ENCODE assay signal across 24 mouse cellular contexts in genomic region chr3:149876553-149876952, GRCm38 (mm10).
DNase-seq lines count a peak whose midpoint lies in the region; ATAC-seq and TF ChIP-seq lines count a peak whose summit lies in the region.
"Had no signal": no experiment of that assay in that cellular context is flagged by ENCODE, and none has a peak within 500 bp of the region (broad histone marks: within the 10 kb centered on the region; RNA-seq: fewer than 3 reads in every experiment).

No protein-coding gene starts in this region.

- WGBS in lung, embryonic 15.5 days = 30% methylated on average over 1 of the region's 1 CpGs
- WGBS in embryonic facial prominence, embryonic 10.5 days = 41% methylated on average over 1 of the region's 1 CpGs

- peak; percentile 67; the same call in 1 of the 2 replicates for ATAC-seq in lung, embryonic 15.5 days (ENCODE audit: borderline replicate concordance, extremely low read depth, low FRiP score, low TSS enrichment)
- ATAC-seq: activated CD4-positive, CD25-positive, alpha-beta regulatory T cell, adult 4 months; forebrain, embryonic 16.5 days; hindbrain, embryonic 16.5 days; inflammation-experienced regulatory T-cells, adult 6 months; Patski had no signal

- H3K4me2 ChIP-seq in lung, embryonic 15.5 days = no peak overlapping the region
- H3K4me2 ChIP-seq: embryonic facial prominence, embryonic 12.5 days; forebrain, embryonic 12.5 days; hindbrain, embryonic 12.5 days had no signal

- H3K36me3 ChIP-seq in lung, embryonic 15.5 days = no peaks in the 10 kb centered on the region
- H3K36me3 ChIP-seq in embryonic facial prominence, embryonic 10.5 days (replicated peaks) = no peaks in the 10 kb centered on the region
- H3K36me3 ChIP-seq: embryonic facial prominence, embryonic 12.5 days; forebrain, embryonic 12.5 days; heart, embryonic 10.5 days; hindbrain, embryonic 12.5 days had no signal

- H3K4me1 ChIP-seq in lung, embryonic 15.5 days = no peaks in the 10 kb centered on the region
- peaks cover 8% of the 10 kb centered on the region; the same call in 1 of the 2 replicates for H3K4me1 ChIP-seq in embryonic facial prominence, embryonic 10.5 days
- H3K4me1 ChIP-seq: embryonic facial prominence, embryonic 12.5 days; forebrain, embryonic 12.5 days; heart, embryonic 10.5 days; hindbrain, embryonic 12.5 days had no signal

- intact Hi-C loops in gastrocnemius, adult 2 months (cut with DNase I) = no loop called here

- no peak for DNase-seq in lung, adult 18-20 months
- peak; percentile 27 for DNase-seq in embryo, embryonic 10.5 days (ENCODE audit: low spot score)
- DNase-seq in embryonic facial prominence, embryonic 10.5 days (ENCODE audit: low spot score) = peak; percentile 30
- peak; percentile 1 for DNase-seq in lung, postnatal 14 days
- DNase-seq in gastrocnemius, adult 2 months = no peak
- DNase-seq in c-Kit-positive CD71-positive TER-119-positive erythroid progenitor cells, embryonic 14.5 days (ENCODE audit: low spot score) = no peak
- DNase-seq: adrenal gland, postnatal 14 days; cerebellum, adult 18-20 months; cerebellum, adult 9-11 months; gastrocnemius, postnatal 36 days; heart, adult 11 months; heart, postnatal 10 days; heart, postnatal 4 days had no signal

- no peak overlapping the region for H3K27ac ChIP-seq in lung, embryonic 15.5 days
- no peak overlapping the region for H3K27ac ChIP-seq in embryonic facial prominence, embryonic 10.5 days (replicated peaks)
- no peak overlapping the region for H3K27ac ChIP-seq in gastrocnemius, adult 2 months
- H3K27ac ChIP-seq: embryonic facial prominence, embryonic 12.5 days; forebrain, embryonic 12.5 days; heart, embryonic 10.5 days; hindbrain, embryonic 12.5 days had no signal

- H3K9me3 ChIP-seq in lung, embryonic 15.5 days = no peaks in the 10 kb centered on the region
- H3K9me3 ChIP-seq in embryonic facial prominence, embryonic 10.5 days = no peaks in the 10 kb centered on the region
- H3K9me3 ChIP-seq: embryonic facial prominence, embryonic 12.5 days; forebrain, embryonic 12.5 days; heart, embryonic 10.5 days; hindbrain, embryonic 12.5 days had no signal

- no peaks in the 10 kb centered on the region for H3K27me3 ChIP-seq in lung, embryonic 15.5 days
- H3K27me3 ChIP-seq in embryonic facial prominence, embryonic 10.5 days (replicated peaks; ENCODE audit: low read depth, poor library complexity, severe bottlenecking) = no peaks in the 10 kb centered on the region
- H3K27me3 ChIP-seq: CH12.LX; embryonic facial prominence, embryonic 12.5 days; forebrain, embryonic 12.5 days; hindbrain, embryonic 12.5 days; Patski had no signal

- H3K4me3 ChIP-seq in lung, embryonic 15.5 days = no peak overlapping the region
- no peak overlapping the region for H3K4me3 ChIP-seq in embryonic facial prominence, embryonic 10.5 days
- no peak overlapping the region for H3K4me3 ChIP-seq in gastrocnemius, adult 2 months
- H3K4me3 ChIP-seq: embryonic facial prominence, embryonic 12.5 days; forebrain, embryonic 12.5 days; heart, embryonic 10.5 days; hindbrain, embryonic 12.5 days had no signal

- H3K9ac ChIP-seq in lung, embryonic 15.5 days = no peak overlapping the region
- H3K9ac ChIP-seq: embryonic facial prominence, embryonic 12.5 days; forebrain, embryonic 12.5 days; hindbrain, embryonic 12.5 days had no signal

- no peak for TF ChIP-seq CTCF in gastrocnemius, adult 2 months (IDR thresholded peaks at IDR 0.05)

Comparison
In these comparisons a context has a peak if more than half of its experiments do, and no peak if none do; other contexts are left out.
1. DNase-seq: peak in embryo, embryonic 10.5 days (single experiment), embryonic facial prominence, embryonic 10.5 days (single experiment) and lung, postnatal 14 days (single experiment); none in lung, adult 18-20 months (0 of 2), gastrocnemius, adult 2 months (single experiment) and c-Kit-positive CD71-positive TER-119-positive erythroid progenitor cells, embryonic 14.5 days (single experiment).